Mouse (Mus musculus) erythroblast, embryonic 14.5 days (primary cell): ENCODE data around the gene Usp32. TPM values are rescaled to one million over a fixed set of nuclear protein-coding genes. Genes with fewer than 3 reads are reported as not detected.

Experiments used
- H3K27me3 ChIP-seq: 2 replicates; pipeline ENCODE4 v1.6.1; 2012; ENCODE audit warnings: inconsistent platforms; ENCODE audit not compliant: control insufficient read depth
- H3K36me3 ChIP-seq: 2 replicates; pipeline ENCODE4 v1.6.1; 2012; ENCODE audit warnings: mild to moderate bottlenecking, inconsistent platforms; ENCODE audit not compliant: control insufficient read depth
- H3K4me1 ChIP-seq: 2 replicates; pipeline ENCODE4 v1.6.1; 2012; ENCODE audit warnings: inconsistent platforms; ENCODE audit not compliant: control insufficient read depth
- H3K4me3 ChIP-seq: replicated peaks from 2 replicates; pipeline ENCODE3; 2012; ENCODE audit warnings: moderate library complexity, mild to moderate bottlenecking, inconsistent platforms
- H3K9me3 ChIP-seq: 2 replicates; pipeline ENCODE4 v1.6.1; 2012; ENCODE audit warnings: low read length, inconsistent platforms, mixed read lengths; ENCODE audit not compliant: control insufficient read depth
- GATA1 ChIP-seq: IDR thresholded peaks from 2 replicates; pipeline ENCODE4 v1.6.1; 2012; ENCODE audit warnings: low read length, inconsistent platforms, mixed read lengths
- TAL1 ChIP-seq: IDR thresholded peaks from 3 replicates; pipeline ENCODE4 v1.6.1; 2012; ENCODE audit warnings: low read length, inconsistent platforms, mixed read lengths
- polyA plus RNA-seq: library from polyadenylated mRNA; stranded (reverse); fragments of >175 nt; gene quantifications from 2 replicates; pipeline ENCODE4 v1.2.3, GENCODE M21; 2012

Gene Usp32
- polyA plus RNA-seq, 1 experiment = 5.8 TPM

DNA sequence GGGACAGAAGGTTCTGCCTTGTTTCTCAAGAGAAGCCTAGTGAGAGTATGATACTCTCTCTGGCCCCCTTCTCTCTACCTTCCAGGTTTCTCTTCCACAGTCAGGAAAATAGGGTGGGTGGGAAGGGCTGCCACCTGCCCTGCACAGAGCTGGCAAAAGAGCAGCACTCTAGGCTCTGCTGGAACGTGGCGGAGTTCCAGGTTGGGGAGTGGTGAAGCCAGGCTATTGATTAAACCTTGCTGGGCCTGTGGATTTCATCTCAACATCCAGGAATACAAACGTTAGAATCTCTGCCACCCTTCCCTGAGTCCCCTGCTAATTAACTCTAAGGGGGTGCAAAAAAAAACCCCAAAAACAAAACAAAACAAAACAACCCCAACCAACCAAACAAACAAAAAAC, 191.4 kb downstream of the Usp32 start:
- H3K9me3 ChIP-seq = no peaks in the 10 kb centered on the region
- peaks cover 28% of the 10 kb centered on the region for H3K27me3 ChIP-seq
- H3K4me1 ChIP-seq = no peaks in the 10 kb centered on the region
- no peak for TF ChIP-seq GATA1
- TF ChIP-seq TAL1 = no peak
- H3K4me3 ChIP-seq = no peak overlapping the region
- H3K36me3 ChIP-seq = no peaks in the 10 kb centered on the region

DNA sequence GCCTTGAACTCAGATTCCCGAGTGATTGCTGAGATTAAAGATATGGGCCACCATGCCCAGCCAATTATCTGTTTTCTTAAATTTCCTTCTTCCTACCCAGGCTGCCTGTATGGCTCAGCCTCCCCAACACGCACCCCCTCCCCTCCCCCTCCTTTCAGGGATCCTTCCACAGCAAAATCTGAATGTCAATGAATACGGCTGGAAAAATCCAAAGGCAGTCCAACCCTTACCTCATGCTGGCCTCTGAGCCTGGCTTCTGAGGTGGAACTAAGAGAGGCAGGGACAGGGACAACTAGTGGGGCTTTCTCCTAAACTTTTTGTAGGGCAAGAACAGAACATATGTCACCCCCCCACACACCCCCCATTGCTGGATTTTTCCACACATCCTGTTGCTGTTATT, 191.8 kb downstream of the Usp32 start:
- Histone ChIP-seq H3K27me3 (peaks cover 32% of the 10 kb centered on the region), H3K4me3 (no peak overlapping the region), H3K9me3 (no peaks in the 10 kb centered on the region), H3K4me1 (no peaks in the 10 kb centered on the region), H3K36me3 (no peaks in the 10 kb centered on the region)
- no peak for TF ChIP-seq GATA1
- TF ChIP-seq TAL1 = no peak

DNA sequence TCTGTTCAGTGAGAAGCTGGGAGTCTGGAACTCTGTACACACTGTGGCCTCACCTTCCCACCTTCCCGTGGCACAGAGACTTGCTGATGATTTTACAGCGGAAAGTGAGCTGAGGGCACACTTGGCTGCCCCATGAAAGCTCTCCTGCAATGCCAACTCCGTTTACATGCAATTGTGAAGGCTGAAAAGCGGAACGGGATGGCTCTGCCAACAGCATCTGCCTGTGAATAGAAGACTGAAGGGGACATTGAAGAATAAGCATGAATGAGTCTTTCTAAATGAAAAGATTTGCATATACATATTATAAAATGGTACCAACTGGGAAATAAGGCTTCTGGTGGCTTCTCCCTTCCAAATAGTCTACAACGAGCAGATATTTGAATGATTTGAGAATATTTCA, 192.8 kb downstream of the Usp32 start:
- H3K27me3 ChIP-seq = peaks cover 39% of the 10 kb centered on the region
- no peaks in the 10 kb centered on the region for H3K36me3 ChIP-seq
- H3K4me1 ChIP-seq = no peaks in the 10 kb centered on the region
- no peak overlapping the region for H3K4me3 ChIP-seq
- no peaks in the 10 kb centered on the region for H3K9me3 ChIP-seq
- TF ChIP-seq GATA1 (no peak), TAL1 (no peak)

DNA sequence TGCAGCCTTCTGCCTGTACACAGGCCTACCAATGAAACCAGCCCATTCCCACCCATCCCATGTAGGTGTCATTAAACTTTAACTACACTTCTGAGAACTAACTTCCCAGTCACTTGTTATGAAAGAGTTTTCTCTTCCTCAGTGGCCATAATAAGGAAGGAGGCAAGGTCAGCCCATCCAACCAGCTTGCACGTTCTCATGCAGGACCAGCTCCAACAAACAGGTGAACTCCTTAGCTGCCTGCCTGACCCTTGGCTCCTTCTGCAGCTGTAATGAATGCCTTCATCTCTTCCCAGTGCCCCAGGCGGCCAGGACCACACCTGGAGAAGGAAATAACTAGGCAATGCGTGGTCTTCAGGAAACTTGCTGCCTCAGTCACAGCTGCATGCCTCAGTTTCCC, 194.1 kb downstream of the Usp32 start:
- Histone ChIP-seq H3K4me3 (no peak overlapping the region), H3K9me3 (no peaks in the 10 kb centered on the region), H3K4me1 (no peaks in the 10 kb centered on the region), H3K36me3 (no peaks in the 10 kb centered on the region), H3K27me3 (peaks cover 39% of the 10 kb centered on the region)
- TF ChIP-seq GATA1 = no peak
- TF ChIP-seq TAL1 = no peak

DNA sequence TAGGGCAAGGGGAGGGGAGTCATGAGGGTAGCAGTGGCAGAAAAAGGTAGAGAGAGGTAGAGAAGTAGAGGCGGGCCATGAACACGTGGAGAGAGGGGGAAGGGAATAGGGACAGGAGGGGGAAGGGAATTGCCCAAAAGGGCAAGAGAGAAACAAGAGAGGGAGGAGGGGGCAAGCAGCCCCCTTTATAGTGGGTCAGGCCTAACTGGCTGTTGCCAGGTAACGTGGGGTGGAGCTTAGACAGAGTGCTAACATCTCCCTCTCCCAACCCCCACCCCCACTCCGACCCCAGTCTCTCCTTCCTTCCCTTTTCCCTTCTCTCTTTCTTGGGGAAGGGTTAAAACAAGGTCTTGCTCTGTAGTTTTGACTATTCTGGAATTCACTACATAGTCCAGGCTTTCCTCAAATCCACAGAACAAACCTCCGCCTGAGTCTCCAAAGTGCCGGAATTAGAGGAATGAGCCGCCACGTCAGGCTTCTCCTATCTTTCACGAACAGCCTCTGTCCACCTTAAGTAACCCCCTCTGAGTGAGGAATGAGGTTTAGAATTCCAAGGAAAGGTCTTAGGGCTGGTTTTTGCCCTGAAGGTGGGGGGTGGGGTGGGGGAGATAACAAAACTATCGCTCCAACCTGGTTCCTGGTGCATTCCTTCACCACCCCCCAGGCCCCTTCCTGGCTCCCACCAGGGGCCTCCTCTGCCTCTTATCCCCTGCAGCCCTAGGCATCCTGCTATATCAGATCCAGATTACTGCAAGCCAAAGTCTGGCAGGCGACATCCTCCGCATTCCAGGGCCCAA, 195.1 kb downstream of the Usp32 start:
- Histone ChIP-seq H3K4me1 (no peaks in the 10 kb centered on the region), H3K27me3 (peaks cover 39% of the 10 kb centered on the region), H3K9me3 (no peaks in the 10 kb centered on the region), H3K36me3 (no peaks in the 10 kb centered on the region), H3K4me3 (no peak overlapping the region)
- TF ChIP-seq GATA1 (no peak), TAL1 (no peak)

DNA sequence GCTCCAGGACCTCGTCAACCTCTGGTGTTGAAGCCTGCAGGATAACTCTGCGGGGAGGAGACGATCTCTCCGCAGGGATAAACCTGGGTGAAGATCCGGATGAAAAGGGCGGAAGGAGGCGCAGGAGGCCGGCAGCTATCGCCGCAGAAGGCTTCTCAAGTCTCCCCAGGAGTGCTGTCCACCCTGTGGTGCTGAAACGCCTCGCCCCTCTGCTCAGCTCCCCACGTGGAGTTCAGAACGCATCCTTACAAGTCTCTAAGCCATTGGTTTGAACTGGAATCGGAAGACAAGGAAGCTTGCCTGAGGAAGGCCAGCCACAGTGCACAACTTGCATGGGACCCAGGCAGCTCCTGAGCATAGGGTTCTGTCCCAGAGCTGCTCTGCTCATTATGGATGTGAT, 196.0 kb downstream of the Usp32 start:
- TF ChIP-seq GATA1 (no peak), TAL1 (no peak)
- Histone ChIP-seq H3K4me1 (no peaks in the 10 kb centered on the region), H3K27me3 (peaks cover 39% of the 10 kb centered on the region), H3K9me3 (no peaks in the 10 kb centered on the region), H3K4me3 (no peak overlapping the region), H3K36me3 (no peaks in the 10 kb centered on the region)

DNA sequence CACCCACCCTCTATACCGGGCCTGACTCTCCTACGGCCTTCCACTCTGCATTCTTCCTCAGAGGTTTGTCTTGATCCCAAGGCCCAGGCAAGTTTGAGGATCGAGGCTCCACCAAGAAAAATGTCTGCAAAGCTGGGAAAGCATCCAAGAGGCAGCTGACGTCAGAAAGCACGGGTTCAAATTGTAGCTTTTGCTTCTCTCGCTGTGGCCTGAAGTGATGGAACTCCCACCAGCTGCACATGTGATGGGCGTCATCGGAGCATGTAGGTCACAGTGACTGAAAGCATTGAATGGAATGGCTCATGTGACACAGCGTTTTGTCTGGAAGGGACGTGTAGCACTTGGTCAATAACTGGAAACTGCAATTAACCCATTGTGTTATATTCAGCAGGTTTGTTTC, 199.8 kb downstream of the Usp32 start:
- Histone ChIP-seq H3K27me3 (peaks cover 26% of the 10 kb centered on the region), H3K36me3 (no peaks in the 10 kb centered on the region), H3K9me3 (no peaks in the 10 kb centered on the region), H3K4me1 (peaks cover 3% of the 10 kb centered on the region; the same call in 1 of the 2 replicates), H3K4me3 (no peak overlapping the region)
- TF ChIP-seq GATA1 (no peak), TAL1 (no peak)

DNA sequence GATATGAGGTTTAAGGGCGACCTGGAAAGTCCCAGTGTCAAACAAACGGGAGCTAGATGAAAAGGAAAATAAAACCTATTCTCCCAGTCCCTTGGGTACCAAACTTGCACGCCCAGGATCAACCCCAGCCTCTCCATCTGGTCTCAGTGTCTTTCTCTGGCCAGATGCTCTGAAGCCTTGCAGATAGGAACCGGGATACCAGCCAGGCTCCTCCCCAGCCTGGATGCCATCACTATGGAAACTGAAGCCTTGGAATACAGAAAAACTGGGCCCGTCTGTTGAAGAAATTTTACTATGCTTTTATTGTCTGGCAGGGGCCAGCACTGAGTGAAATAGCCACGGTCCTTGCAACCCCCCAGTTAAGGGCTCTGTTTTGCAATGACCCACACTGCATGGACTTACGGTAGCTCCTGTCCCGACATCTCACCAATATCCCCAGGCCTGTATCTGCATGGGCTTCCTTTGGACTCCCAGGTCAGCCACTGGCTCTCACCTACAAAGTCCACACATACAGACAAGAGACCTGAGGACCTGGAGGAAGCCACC, 200.4 kb downstream of the Usp32 start:
- Histone ChIP-seq H3K4me3 (no peak overlapping the region), H3K27me3 (peaks cover 21% of the 10 kb centered on the region), H3K9me3 (no peaks in the 10 kb centered on the region), H3K36me3 (no peaks in the 10 kb centered on the region), H3K4me1 (peaks cover 3% of the 10 kb centered on the region; the same call in 1 of the 2 replicates)
- TF ChIP-seq GATA1 (no peak), TAL1 (no peak)

Other genes starting within 250 kb of the Usp32 start
- gene Znhit3, start 223.8 kb downstream of the Usp32 start, polyA plus RNA-seq = 0.20 and 0.47 TPM in 2 replicates
- gene Car4, start 182.4 kb downstream of the Usp32 start, polyA plus RNA-seq = not detected in 2 replicates
- gene 1700125H20Rik, start 30.2 kb upstream of the Usp32 start, polyA plus RNA-seq = not detected in 2 replicates
- 0.10 and 0.15 TPM in 2 replicates for gene Appbp2, start 95.0 kb upstream of the Usp32 start, polyA plus RNA-seq
- 3.4 and 5.9 TPM in 2 replicates for gene Ppm1d, start 171.1 kb upstream of the Usp32 start, polyA plus RNA-seq
- 24.3 and 25.9 TPM in 2 replicates for gene Bcas3, start 213.0 kb upstream of the Usp32 start, polyA plus RNA-seq